Mouse (Mus musculus) heart, adult 2 months (tissue): ENCODE results near the gene Sorcs2.

ENCODE experiments used
- CTCF ChIP-seq: fragments of 200-600 bp; IDR thresholded peaks from 2 replicates; pipeline ENCODE4 v1.8.1; 2022; ENCODE audit warnings: antibody characterized with exemption, mild to moderate bottlenecking, moderate library complexity
- EP300 ChIP-seq: fragments of 200-500 bp; IDR thresholded peaks from 2 replicates; pipeline ENCODE4 v1.6.1; 2011; ENCODE audit warnings: low read depth, low read length, control low read depth; ENCODE audit not compliant: insufficient read depth
- POLR2A ChIP-seq: fragments of 200-500 bp; IDR thresholded peaks from 2 replicates; pipeline ENCODE4 v1.6.1; 2011; ENCODE audit warnings: mild to moderate bottlenecking, low read depth, low read length, control low read depth; ENCODE audit not compliant: insufficient read depth

- TF ChIP-seq CTCF (no peak), POLR2A (no peak), EP300 (no peak)
Measured at GRCm38 (mm10) chr5:36194631-36195030, 203.3 kb downstream of the Sorcs2 start.
